Mouse (Mus musculus) kidney, postnatal 14 days (tissue): ENCODE results near the gene Il7r.
"Not testable (repeated sequence)": the region's sequence is repeated elsewhere in the genome, so short reads cannot be mapped to it uniquely, and the experiment has no call there.

ENCODE experiments used
- DNase-seq: peaks from one replicate; pipeline ENCODE4 v3.0.0; 2022; ENCODE audit warnings: mixed read lengths

Gene Il7r

DNA sequence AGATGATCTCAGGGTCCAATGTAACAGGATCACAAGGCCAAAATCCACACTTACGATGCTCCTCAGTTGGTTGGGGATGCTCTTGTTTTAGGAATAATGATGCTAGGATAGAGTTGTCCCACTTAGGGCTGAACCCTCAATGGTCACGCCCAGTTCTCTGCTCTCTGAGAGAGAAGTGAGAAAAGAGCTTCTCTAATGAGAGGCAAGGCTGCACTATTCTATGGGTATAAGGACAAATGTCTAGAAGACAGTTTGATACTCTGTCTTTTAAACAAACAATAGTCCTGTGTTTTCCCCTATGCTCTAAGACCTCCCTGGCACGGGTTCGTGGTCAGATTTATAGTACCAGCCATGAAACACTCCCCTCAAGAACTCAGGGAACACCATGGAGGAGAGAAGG is at the start of gene Il7r:
Gene Il7r (minus strand): TSS at position 101 of the 400 bp plus-strand sequence.
- DNase-seq = no peak

DNA sequence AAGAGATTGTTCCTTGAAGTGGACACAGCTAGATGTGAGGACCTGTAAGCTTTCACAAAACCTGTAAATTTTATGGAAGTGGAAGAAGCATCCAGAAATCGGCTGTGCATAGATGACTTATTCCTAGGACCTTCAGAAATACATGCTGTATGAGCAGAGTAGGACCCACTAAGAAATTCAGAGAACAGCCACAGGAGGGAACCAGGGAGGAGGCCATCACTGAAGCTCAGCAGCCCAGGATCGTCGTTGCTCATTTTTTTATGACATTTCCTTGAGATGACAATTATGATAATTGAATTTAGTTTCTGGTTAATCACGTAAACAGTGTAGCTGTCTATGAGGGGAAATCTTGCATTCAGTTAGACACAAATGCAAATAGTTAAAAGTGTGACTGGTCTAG is 47.3 kb upstream of the Il7r start:
- peak; percentile 5 for DNase-seq

DNA sequence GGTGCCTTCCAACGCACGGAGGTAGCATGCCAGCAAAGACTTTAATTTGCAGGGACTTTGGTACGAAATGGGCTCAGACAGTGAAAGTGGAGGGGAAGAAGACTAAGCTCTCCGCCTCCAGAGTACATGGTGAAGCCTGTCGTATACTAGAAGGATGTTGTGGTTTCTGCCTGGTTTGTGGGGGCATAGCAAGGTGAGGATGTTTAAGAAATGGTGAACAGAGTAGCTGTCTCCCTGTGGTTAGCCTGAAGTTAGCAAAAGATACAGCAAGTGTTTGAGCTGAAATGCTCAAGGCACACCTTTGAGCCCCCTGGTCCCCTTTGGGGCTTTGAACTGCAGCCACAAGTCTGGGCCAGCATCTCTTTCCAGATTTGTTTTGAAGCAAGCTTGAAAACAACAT is 44.8 kb upstream of the Il7r start:
- DNase-seq = no peak

DNA sequence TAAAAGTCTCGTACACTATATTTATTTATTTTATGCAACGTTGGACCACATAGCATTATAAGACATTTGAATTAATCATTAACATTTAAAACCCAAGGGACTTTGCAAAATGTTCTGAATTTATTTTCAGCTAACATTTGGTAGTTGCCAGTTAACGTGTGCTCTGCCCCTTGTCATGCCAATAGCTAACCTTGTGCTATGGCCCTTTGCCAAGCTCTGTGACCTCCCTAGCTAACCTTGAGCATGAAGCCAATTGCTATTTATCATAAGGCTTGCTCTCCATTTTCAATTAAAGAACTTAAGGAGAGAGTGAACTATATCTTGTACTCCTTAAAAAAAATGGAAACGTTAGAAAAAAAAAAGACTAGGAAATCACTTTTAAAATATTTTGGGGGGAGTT is 43.4 kb upstream of the Il7r start:
- DNase-seq = peak; percentile 80

DNA sequence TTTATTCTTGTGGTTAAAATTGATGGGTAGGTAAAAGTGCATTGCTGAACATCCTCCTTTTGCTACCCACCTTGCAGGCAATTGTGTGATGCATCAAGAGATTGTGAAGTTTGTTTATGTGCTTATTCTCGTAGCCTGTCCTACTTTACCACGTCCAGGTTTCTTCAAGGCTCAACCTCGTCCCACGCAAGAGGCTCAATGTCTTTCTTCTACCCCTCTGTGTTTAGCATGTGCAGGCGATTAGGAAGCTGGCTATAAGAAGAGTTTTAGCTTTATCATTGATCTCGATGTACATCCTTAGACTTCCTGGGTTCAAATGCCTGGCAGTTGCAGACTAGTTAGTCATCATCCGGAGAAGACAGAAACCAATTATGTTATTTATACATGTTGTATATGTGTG is 42.7 kb upstream of the Il7r start:
- no peak for DNase-seq

DNA sequence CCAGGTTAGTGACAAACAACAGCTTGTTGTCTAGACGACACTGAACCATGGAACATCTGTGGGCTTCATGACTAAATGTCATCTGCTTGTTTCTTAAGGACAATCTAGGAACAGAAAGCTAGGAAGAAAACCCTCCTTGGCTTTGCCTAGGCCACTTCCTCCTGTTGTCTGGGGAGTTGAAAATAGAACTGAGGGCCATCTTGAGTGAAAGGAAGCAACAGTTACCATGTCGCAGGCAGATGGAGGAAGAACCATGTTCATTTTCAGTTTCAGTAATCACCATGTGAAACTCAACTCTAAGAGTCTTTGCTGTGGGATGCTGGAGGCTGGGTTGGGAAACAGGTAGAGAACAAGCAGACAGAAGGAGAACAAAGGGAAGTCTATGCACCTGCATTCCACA is 41.9 kb upstream of the Il7r start:
- no peak for DNase-seq

DNA sequence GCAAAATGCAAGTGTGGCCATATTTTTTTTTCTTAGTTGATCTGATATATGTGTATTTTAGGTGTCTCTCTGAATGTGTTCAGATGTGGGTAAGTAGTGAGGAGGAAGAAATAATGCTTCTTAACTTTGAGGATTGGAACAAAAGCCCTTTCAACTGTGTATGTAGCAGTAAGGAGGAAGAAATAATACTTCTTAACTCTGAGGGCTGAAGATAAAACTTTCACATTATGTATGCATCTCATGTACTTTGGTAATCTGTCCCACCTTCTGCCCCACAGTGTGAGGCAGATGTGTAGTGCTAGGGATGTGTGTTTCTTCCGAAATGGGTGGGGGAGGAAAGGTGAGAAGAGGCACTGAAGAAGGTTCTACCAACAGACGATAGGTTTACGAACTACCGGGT is 37.3 kb upstream of the Il7r start:
- DNase-seq = no peak

DNA sequence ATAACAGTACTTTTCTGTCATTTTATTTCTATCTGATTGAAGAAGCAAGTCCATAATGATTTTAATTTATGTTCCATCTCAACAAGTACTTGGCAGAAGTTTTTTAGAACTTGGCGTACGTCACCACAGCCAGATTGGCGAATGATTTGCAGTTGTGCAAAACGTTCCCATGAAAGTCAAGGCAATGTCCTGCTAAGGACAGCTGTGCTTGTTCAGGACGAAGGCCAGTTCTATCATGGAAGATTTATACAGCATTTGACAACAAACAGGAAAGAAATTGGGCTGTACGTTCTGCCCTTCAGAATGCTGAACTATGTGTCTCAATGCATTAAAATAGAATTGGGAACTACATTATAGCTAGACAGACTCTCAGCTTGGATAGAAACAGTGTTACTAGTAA is 35.4 kb upstream of the Il7r start:
- DNase-seq = peak; percentile 56

DNA sequence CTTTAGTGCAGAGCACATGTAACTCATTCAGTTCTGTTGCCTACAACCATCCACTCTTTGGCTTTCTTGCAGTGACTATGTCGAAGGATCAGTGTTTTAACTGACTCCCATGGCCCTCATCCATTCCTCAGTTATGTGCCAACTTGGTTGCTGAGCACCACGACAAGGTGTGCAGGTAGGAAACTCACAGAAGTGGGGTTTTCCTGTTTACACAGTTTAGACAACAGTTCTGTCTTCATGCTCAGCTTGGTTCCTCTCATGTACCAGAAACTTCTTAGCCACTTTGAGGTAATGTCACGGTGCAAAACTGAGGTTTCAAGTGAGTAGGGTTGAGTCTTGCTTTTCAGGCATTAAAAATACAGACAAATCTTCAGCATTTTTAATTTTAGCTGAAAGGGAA is 34.2 kb upstream of the Il7r start:
- DNase-seq = no peak

DNA sequence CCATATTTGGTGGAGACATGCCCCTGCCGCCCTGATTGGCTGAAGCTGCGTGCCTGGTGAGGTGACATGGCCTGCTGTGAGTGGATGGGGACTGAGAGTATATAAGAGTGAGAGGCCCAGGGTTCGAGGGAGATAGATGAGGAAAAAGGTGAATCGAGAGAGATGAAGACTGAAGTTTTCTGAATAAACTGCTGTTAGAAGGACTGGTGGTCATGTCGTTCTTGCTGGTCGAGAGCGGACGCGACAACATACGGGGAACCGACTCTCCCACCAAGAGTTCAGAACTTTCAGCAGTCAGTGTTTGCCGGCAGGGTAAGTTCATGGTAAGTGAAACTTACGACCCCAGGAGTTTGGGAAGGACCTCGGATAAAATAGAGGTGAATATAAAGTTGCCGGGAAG is 27.3 kb upstream of the Il7r start:
- not testable (repeated sequence) for DNase-seq

DNA sequence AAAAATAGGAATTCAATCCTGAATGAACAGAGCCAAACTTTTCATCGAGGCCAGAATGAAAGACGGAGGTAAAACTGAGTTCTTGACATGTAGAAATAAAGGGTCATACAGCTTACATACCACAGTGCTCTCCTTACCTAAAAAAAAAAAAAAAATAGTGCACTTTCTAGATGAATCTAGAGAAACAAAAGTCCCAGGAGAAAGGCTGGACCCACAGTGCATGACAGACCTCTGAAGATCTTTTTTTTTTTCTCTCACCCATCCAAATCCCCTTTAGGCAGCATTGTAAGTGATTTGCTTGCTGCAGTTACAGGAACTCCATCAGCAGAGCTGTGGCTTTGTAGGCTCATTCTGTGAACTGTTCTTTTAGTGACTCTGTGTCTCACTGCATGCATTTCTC is 19.0 kb upstream of the Il7r start:
- DNase-seq = no peak

DNA sequence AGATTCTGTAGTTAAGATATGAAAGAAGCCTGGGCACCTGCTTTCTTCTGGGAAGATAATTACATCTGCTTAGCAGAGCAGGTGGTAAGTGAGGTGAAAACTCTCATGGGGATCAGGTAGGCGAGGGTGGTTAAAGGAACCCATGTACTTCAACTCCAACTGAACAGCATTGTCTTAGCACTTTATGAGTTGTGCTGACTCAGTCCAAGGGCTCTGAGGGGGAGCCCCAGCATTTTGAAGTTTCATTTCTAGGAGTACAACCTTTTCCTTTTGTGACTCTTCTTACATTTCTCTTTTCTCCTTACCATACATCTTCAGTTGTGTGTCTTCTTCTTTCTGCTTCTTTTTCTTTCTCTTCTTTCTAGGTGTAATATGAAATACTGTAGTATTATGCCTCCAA is 5.2 kb upstream of the Il7r start:
- no peak for DNase-seq

DNA sequence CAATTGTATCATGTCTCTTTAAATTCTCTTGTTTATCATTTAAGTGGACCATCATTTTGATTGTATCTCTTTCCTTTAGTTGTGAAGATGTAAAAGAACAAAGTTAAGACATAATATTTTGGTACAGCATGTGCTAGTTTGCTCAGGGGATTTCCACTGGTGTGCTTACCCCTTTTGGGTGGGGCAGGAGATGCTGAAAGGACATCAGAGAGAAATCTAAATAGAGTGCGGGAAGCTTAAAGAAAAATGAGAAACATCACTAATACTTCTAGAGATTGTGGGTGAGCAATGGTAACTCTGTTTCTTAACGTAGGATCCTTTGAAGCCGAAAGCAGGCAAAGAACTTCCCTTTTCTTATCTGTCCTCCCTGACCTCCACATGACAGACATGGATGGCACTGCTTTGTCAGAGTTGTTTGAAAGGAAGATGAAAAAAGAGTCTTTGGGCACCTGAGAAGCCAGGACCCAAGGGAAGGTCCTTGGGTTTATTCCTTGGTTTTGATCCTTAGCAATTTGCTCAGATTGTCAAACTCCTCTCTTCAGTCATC is 3.5 kb upstream of the Il7r start:
- no peak for DNase-seq

DNA sequence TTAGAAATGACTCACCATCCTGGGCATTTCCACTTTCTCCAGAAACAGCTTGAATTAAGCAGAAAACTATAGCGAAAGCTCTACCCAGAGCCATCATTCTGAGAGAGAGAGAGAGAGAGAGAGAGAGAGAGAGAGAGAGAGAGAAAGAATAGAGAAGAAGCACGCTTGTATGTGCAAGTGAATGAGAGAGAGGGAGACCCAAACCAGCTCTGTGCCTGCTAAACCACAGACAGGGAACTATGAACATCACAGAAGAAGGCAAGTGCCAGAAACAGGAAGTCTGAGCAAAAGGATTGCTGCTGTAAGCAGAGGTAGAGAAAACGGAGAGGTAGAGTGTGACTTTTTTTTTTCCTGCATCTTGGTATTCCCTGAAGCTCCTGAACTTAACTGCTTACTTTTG is 330 bp downstream of the Il7r start:
- no peak for DNase-seq

DNA sequence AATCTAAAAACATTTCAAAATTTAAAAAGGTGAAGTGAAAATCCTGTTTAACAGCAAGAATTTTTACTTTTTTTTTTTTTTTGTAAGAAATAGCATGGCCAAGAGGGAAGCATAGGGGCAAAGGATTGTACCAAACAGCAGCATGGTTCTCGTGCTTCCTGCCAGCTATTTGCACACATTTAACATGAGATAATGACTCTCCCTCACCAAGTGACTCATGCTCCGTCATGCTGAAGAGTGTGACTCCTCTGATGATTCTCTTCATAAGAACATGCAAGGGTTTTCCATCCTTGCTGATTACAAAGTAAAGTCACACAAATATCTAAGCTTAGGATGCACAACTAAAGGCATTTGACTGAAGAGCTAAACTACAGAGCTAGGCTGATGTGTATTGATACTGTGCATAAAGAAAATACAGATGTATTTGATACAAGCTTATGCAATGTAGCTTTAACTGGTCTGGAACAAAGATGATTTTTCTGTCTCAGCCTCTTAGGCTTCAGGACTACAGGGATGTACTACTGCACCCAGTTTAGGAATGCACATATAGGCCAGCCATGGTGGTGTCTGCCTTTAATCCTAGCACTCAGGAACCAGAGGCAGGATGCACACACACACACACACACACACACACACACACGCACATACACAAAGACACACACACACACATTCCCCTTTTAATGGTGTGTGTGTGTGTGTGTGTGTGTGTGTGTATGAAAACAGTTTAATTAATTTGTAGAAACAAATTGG is 1.6 kb downstream of the Il7r start:
- DNase-seq = no peak

DNA sequence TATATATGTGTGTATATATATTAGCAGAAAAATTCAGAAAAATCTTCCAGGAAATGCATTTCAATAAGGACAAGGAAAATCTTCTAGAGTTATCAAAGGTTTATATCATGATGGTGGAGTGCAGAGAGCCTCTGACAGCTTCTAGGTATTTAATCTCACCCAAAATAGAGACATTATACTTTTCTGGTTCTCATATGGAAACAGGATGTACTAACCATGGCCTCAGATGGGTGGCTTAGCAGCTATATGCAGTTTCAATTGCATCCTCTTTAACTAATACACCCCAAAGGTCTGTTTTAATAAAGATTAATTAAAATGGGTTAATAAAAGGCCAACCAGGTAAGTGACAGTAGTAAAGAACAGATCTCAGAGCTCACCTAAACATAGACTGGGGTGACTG is 3.6 kb downstream of the Il7r start:
- DNase-seq = no peak

DNA sequence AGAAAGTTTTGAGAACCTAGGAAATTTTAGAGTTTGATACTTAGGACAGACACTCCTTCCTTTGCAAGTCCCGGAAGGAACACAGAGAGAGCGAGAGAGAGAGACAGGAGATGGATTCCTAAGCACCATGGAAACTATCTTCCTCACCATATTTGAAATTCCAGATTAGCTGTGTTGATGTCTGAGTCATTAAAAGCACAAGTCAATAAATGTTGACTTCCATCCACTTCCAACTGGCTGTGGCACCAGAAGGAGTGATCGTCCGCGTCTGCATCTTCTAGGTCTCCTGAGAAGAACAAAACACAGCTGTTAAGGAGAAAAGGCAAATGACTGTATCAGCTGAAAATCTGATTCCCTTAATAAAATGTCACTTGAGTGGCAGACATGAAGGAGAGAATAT is 5.1 kb downstream of the Il7r start:
- no peak for DNase-seq

DNA sequence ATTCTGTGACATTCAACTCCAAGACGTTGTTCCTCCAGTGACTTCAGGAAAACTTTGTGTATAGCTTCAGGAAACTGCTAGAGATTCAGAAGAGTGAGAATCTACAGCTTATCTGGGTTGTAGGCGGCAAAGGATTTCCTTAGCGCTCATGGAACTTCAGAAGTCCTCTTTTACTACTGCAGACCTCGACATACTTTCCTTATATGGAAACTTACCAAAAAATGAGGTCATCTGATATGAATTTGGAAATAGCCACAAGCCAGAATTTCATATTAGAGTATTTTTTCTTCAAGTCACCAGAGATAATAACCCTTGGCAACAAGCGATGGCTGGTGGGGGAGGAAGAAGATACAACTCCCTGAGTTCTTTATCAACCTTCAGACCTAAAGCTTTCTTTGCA is 6.0 kb downstream of the Il7r start:
- DNase-seq = no peak

DNA sequence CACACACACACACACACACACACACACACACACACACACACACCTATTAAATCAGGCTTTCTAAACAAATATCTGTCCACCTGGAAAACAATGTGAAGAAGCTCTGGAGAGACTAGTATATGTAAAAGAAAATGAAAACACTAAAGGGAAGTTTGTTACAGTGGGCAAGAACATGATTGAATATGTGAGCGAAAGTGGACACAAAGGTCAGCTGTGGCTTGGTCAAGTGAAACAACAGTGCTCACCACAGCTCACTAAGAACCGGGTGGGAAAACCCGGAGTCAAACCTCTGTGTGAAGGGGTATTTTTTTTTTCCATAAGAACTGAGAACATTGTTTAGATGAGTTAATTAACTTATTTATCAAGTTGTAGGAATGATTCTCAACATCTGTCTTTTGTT is 6.9 kb downstream of the Il7r start:
- no peak for DNase-seq

DNA sequence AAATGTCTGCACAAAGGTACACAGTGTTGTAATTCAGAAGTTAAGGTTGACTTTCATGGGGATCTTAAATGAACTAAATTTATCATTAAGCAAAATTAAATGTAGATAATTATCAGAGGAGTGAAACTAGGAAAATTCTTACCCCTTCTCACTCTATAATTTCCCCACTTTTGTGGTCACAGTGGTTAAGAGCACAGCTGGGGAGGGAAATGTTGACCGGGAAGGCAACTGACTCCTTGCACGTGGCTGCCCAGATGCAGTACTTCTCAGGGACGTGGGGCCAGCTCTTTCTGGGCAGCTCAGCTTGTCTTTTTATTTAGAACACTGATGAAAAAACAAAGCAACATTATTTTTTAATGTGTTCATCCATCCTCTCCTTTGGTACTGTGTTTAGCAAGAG is 37.9 kb downstream of the Il7r start:
- DNase-seq = no peak

DNA sequence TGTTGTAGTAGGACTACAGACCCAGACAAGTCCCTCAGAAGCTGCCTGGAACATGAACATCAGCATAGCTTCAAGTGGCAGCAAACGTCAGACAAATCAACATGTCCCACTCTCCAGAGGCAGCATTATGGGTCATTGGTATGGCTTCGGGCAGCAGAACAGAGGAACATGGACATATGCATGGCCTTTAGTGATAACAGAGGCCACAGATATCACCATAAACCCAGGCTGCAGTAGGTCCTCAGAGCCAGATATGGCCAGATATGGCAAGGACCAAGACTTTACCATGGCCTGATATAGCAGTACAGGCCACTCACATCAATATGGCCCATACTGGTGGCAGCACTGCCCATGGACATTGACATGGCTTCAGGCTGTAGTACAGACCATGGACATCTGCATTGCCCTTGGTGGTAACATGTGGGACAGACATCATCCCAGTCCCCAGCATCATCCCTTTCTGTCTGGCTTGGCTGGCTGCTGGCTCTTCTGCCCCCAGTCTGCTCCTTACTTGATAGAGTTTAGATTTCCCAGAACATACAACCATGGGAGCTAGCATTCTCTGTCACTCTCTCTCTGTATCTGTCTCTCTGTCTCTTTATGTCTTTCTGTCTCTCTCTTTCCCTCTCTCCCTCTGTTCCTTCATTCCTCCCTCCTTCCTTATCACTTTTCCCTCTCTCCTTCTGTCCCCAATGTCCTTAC is 40.4 kb downstream of the Il7r start:
- no peak for DNase-seq

DNA sequence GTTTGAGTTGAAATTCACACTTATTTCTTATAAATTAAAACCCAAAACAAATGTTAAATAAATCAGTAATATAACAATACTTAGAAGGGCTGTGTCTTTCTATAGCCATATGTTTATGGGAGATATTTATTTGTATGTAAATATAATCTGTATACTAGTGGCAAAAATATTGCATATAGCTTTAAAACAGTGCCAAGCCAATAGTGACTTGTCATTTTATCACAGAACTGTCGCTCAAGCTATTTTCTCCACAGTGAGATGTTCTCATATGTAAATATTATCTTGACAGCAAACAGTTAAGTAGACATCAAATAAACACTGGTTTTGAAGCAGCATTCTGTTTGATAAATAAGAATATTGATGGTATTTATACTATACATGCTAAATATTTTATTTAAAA is 56.8 kb downstream of the Il7r start:
- DNase-seq = no peak

DNA sequence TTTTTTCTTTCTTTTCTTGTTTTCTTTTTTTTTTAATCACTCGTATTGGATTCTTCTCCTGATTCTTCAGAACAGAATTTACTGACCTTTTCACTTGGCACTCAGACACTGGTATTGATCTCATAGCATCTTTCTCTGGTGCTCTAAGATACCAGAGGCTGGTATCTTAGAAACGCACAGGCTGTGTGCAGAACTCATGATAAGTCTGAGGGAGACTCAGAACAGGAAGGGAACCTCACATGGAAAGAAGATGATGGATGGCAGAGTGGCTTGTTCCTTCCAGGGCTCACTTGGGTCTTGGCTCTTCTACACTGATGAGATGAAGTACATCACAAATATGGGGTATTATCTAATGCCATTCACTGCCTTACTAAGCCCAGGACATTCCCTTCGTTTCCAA is 57.4 kb downstream of the Il7r start:
- no peak for DNase-seq

DNA sequence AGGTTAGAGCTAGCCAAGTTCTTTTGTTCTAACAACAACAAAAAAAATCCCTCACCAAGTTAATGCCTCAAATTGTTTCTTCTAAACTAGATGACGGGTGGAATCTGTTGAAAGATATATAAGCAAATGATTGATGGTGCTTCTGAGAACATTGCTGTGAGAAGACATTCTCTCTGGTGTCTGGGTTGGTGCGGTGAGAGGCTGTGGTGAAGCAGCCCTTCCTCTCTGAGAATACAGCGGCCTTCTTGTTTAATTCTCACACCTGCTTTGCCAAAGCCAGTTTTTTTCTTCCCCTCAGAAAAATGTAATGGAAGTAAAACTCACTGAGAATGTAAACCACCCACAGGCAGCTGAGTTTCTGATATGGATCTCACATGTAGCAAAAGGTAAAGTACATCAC is 57.8 kb downstream of the Il7r start:
- DNase-seq = no peak
